Mouse (Mus musculus) embryonic facial prominence, embryonic 12.5 days (tissue): ENCODE data around the gene Fam120c. TPM values are rescaled to one million over a fixed set of nuclear protein-coding genes. Genes with fewer than 3 reads are reported as not detected.
"Not testable (repeated sequence)": the region's sequence is repeated elsewhere in the genome, so short reads cannot be mapped to it uniquely, and the experiment has no call there.

ENCODE experiments used
- ATAC-seq: fragments of 200-750 bp; cut with Nextera tagmentation; 2 replicates; pipeline ENCODE4 v1.8.0; 2017; ENCODE audit not compliant: insufficient number of reproducible peaks, insufficient read depth, low FRiP score, low TSS enrichment
- H3K27ac ChIP-seq: fragments of 300-500 bp; sonication (generic); 2 replicates; pipeline ENCODE4 v1.5.1; 2016; ENCODE audit warnings: mild to moderate bottlenecking
- H3K27me3 ChIP-seq: fragments of 300-500 bp; sonication (generic); 2 replicates; pipeline ENCODE4 v1.6.1; 2016; ENCODE audit warnings: mild to moderate bottlenecking, moderate library complexity
- H3K36me3 ChIP-seq: fragments of 300-500 bp; sonication (generic); 2 replicates; pipeline ENCODE4 v1.6.1; 2016; ENCODE audit warnings: mild to moderate bottlenecking
- H3K4me1 ChIP-seq: fragments of 300-500 bp; sonication (generic); 2 replicates; pipeline ENCODE4 v1.6.1; 2016
- H3K4me2 ChIP-seq: fragments of 300-500 bp; sonication (generic); replicated peaks from 2 replicates; pipeline ENCODE4 v1.6.1; 2016; ENCODE audit warnings: mild to moderate bottlenecking, moderate library complexity
- H3K4me3 ChIP-seq: fragments of 300-500 bp; sonication (generic); 2 replicates; pipeline ENCODE4 v1.5.1; 2016; ENCODE audit warnings: mild to moderate bottlenecking
- H3K9ac ChIP-seq: fragments of 300-500 bp; sonication (generic); 2 replicates; pipeline ENCODE4 v1.6.1; 2016; ENCODE audit warnings: mild to moderate bottlenecking, moderate library complexity
- H3K9me3 ChIP-seq: fragments of 300-500 bp; sonication (generic); 2 replicates; pipeline ENCODE4 v1.6.1; 2016; ENCODE audit warnings: mild to moderate bottlenecking, moderate library complexity
- WGBS: fragments of 180-500 bp; shearing (Covaris S2); methylation state at CpG from one replicate; pipeline ENCODE4 v1.1.7; 2016; 5-methylcytosine and 5-hydroxymethylcytosine counted together
- polyA plus RNA-seq: library from polyadenylated mRNA; unstranded; fragments of >200 nt; fragmentation: Nextera tagmentation; extraction: Ambion mirVana; gene quantifications from 2 replicates; pipeline ENCODE4 v1.2.1, GENCODE M21; 2016

The Fam120c gene
- polyA plus RNA-seq, 1 experiment from 2014 or later: 3.3 TPM

DNA sequence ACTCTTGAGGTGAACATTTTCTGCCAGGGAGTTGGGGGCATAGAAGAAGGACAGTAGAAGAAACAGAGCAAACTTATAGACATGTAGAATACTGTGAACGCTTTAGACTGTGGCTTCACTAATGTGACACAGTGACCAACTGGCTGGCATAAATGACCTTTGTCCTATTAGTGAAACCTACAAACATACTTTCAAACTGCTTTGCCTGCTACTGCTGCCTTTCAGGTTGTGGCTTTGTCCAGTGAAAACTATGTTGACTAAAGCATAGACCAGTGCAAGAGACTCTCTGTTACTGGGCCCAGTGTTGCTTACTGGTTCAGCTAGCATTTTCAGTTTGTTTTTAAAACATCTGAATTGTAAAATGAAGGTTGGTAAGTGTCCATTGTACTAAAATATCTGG lies 100.2 kb downstream of the Fam120c start:
- 77% methylated on average over 1 of the region's 1 CpGs for WGBS
- Histone ChIP-seq H3K27ac (no peak overlapping the region), H3K9me3 (no peaks in the 10 kb centered on the region), H3K9ac (no peak overlapping the region), H3K4me2 (no peak overlapping the region), H3K4me1 (no peaks in the 10 kb centered on the region), H3K27me3 (no peaks in the 10 kb centered on the region), H3K4me3 (no peak overlapping the region), H3K36me3 (no peaks in the 10 kb centered on the region)
- no peak for ATAC-seq

DNA sequence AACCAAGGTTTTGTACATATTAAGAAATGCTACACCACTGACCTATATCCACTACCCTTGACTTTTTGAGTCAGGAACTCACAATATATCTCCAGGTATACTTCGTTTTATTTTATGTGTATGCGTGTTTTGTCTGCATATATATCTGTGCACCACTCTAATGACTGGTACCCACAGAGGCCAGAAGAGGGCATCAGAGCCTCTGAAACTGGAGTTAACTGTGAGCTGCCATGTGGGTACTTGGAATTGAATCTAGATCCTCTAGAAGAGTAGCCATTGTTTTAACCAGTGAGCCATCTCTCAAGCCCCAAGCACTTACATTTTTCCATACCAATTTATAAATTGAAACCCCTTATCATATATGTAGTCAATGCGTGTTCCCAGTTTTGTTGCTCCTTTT lies 144.2 kb downstream of the Fam120c start:
- 88% methylated on average over 3 of the region's 3 CpGs for WGBS
- Histone ChIP-seq H3K27me3 (no peaks in the 10 kb centered on the region), H3K36me3 (no peaks in the 10 kb centered on the region), H3K4me3 (no peak overlapping the region), H3K9me3 (no peaks in the 10 kb centered on the region), H3K9ac (no peak overlapping the region), H3K27ac (no peak overlapping the region), H3K4me1 (no peaks in the 10 kb centered on the region), H3K4me2 (no peak overlapping the region)
- no peak for ATAC-seq

DNA sequence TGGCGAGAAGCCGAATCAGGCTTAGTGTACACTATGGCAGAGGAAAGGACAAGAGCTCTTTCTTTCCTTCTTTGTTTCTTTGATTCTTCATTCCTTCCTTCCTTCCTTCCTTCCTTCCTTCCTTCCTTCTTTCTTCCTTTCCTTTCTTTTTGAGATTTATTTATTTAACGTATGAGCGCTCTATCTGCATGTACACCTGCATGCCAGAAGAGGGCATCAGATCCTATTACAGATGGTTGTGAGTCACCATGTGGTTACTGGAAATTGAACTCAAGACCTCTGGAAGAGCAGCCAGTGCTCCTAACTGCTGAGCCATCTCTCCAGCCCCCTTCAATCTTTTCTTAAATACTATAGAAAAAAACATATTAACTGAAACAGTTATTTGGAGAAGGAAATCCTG lies 149.3 kb downstream of the Fam120c start:
- H3K27me3 ChIP-seq, H3K4me2 ChIP-seq, ATAC-seq, H3K9me3 ChIP-seq, H3K27ac ChIP-seq, H3K36me3 ChIP-seq, H3K4me1 ChIP-seq, H3K4me3 ChIP-seq, H3K9ac ChIP-seq: not testable (repeated sequence)
- 91% methylated on average over 4 of the region's 4 CpGs for WGBS

DNA sequence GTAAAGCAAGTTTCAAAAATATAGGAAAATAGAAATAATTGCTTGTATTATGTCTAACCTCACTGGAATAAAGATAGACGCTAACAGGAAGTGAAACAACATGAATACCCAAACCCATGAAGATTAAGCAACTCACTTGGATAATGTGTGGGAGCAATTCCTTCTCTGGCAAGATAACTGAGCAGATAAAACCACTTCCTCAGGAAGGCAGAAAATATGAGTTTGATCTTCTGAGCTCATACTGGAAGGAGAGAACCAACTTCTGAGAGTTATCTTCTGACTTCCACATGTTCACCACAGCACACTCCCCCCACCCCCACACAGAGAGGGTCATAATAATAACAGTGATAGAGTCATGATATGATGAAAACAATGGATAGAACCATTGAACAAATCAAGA lies 152.6 kb downstream of the Fam120c start:
- no peak overlapping the region for H3K4me3 ChIP-seq
- 81% methylated on average over 1 of the region's 1 CpGs for WGBS
- no peaks in the 10 kb centered on the region for H3K9me3 ChIP-seq
- H3K9ac ChIP-seq: no peak overlapping the region
- no peak overlapping the region for H3K4me2 ChIP-seq
- no peaks in the 10 kb centered on the region for H3K27me3 ChIP-seq
- no peaks in the 10 kb centered on the region for H3K4me1 ChIP-seq
- H3K27ac ChIP-seq: no peak overlapping the region
- ATAC-seq: no peak
- no peaks in the 10 kb centered on the region for H3K36me3 ChIP-seq

DNA sequence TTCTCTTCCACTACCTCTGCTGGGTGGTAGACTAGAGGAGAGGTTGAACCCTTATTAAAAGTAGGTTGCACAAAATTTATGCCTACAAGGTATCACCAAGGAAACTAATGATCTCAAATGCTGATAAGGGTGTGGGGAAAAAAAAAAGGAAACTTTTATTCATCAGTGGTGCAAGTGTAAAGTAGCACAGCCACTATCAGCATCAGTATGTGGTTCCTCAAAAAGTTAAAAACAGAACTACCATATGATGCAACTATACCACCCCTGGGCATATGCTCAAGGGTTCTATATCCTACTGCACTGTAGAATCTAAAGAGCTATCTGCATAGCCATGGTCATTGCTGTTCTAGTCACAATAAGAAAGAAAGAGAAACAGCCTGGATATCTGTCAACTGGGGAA lies 164.6 kb downstream of the Fam120c start:
- Histone ChIP-seq H3K27me3 (no peaks in the 10 kb centered on the region), H3K4me1 (no peaks in the 10 kb centered on the region), H3K9me3 (no peaks in the 10 kb centered on the region), H3K4me3 (no peak overlapping the region), H3K27ac (no peak overlapping the region), H3K4me2 (no peak overlapping the region), H3K36me3 (no peaks in the 10 kb centered on the region), H3K9ac (no peak overlapping the region)
- no peak for ATAC-seq

DNA sequence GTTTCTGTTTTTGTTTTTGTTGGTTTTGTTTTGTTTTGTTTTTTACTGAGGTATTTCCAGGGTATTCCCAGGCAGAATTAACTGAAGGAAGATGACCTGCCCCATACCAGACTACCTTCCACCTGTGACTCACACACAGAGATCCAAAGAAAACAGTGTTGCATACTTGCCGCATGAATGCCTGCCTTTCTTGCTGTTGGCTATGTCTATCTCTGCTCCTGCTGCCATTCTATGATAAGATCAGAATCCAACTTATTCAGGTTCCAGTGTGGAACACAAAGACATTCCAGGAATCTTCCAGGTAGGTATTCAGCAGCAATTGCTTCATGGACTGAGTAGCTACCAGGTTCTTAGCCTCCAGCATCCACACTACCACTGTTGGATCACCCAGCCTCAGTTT lies 165.9 kb downstream of the Fam120c start:
- no peak for ATAC-seq
- H3K9ac ChIP-seq: no peak overlapping the region
- no peak overlapping the region for H3K27ac ChIP-seq
- H3K4me3 ChIP-seq: no peak overlapping the region
- no peaks in the 10 kb centered on the region for H3K9me3 ChIP-seq
- H3K4me2 ChIP-seq: no peak overlapping the region
- H3K36me3 ChIP-seq: no peaks in the 10 kb centered on the region
- H3K4me1 ChIP-seq: no peaks in the 10 kb centered on the region
- WGBS: 92% methylated on average over 1 of the region's 1 CpGs
- no peaks in the 10 kb centered on the region for H3K27me3 ChIP-seq

DNA sequence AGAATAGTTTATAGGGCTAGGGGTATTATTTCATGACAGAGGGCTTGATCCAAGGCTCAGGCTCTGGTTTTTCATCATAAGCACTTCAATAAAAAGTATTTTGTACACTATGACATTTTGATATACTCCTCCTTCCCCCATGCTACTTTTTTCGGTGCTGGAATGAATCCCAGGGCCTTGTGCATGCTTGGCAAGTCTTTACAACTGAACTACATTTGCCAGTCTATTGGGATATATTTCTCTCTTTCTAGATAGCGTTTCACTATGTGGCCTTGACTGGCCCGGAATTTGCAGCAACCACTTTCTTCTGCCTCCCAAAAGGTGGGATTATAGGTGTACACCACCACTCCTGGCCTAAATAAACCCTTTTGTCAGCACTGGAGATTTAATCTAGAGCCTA lies 169.1 kb downstream of the Fam120c start:
- WGBS: 70% methylated on average over 3 of the region's 3 CpGs
- H3K4me2 ChIP-seq: no peak overlapping the region
- H3K27ac ChIP-seq: no peak overlapping the region
- no peaks in the 10 kb centered on the region for H3K36me3 ChIP-seq
- ATAC-seq: no peak
- no peak overlapping the region for H3K9ac ChIP-seq
- no peaks in the 10 kb centered on the region for H3K9me3 ChIP-seq
- H3K27me3 ChIP-seq: no peaks in the 10 kb centered on the region
- H3K4me3 ChIP-seq: no peak overlapping the region
- no peaks in the 10 kb centered on the region for H3K4me1 ChIP-seq

DNA sequence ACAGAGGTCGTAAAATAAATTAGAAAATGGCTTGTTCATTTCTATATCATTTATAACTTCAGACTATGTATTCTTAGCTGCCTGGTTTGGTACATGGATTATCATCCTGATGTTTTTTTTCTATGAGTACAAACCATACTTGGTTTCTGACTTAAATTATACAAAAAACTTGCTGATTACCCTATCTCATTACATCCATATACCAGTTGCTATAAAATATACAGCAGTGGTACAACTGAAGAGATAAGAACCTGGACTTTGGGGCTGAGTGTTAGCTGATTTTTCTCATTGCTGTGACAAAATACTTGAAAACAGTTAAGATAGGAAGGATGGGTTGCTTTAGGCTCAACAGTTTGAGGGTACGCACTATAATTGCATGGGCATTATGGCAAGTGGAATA lies 169.7 kb downstream of the Fam120c start:
- H3K36me3 ChIP-seq: no peaks in the 10 kb centered on the region
- WGBS: 91% methylated on average over 2 of the region's 2 CpGs
- H3K9ac ChIP-seq: no peak overlapping the region
- H3K4me1 ChIP-seq: no peaks in the 10 kb centered on the region
- H3K27ac ChIP-seq: no peak overlapping the region
- H3K27me3 ChIP-seq: no peaks in the 10 kb centered on the region
- no peak for ATAC-seq
- no peak overlapping the region for H3K4me2 ChIP-seq
- no peak overlapping the region for H3K4me3 ChIP-seq
- no peaks in the 10 kb centered on the region for H3K9me3 ChIP-seq

DNA sequence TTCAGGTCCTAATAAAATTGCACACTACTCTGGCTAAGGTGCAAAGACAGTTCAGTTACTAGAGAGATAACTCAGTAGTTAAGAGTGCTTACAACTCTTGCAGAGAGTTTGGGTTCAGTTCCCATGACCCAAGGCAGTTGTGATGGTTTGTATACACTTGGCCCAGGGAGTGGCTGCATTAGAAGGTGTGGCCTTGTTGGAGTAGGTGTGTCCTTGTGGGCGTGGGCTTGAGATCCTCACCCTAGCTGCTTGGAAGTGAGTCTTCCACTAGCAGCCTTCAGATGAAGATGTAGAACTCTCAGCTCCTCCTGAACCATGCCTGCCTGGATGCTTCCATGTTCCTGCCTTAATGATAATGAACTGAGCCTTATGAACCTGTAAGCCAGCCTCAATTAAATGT lies 174.2 kb downstream of the Fam120c start:
- 0 out of 2 replicates have a peak, but pooled peaks cover 8% of the 10 kb centered on the region for H3K27me3 ChIP-seq

DNA sequence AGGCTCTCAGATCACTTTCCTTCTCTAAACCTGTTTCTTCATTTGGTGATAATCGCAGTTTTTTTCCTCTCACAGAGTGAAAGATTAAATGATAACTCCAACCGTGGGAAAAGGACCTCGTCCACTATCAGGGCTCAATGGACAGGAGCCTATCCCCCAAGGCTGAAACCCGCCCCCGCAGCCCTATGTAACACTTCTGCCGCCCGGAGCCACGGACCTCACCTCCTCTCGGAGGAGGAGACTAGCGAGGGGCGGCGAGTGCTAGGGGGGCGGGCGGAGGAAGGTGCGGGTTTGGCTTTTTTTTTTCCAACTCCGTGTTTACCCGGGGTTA lies 176.1 kb downstream of the Fam120c start:
- no peak overlapping the region for H3K9ac ChIP-seq
- H3K36me3 ChIP-seq: no peaks in the 10 kb centered on the region
- peak overlapping the region; percentile 79 for H3K27ac ChIP-seq
- peak overlapping the region; percentile 28 for H3K4me2 ChIP-seq
- no peak for ATAC-seq
- 21% methylated on average over 17 of the region's 17 CpGs for WGBS
- H3K27me3 ChIP-seq: 0 out of 2 replicates have a peak, but pooled peaks cover 8% of the 10 kb centered on the region
- no peaks in the 10 kb centered on the region for H3K4me1 ChIP-seq
- H3K9me3 ChIP-seq: no peaks in the 10 kb centered on the region
- H3K4me3 ChIP-seq: peak overlapping the region; percentile 52

More for the DNA sequence above, 174.2 kb downstream of the Fam120c start:
- Histone ChIP-seq H3K9ac (no peak overlapping the region), H3K4me3 (no peak overlapping the region), H3K9me3 (no peaks in the 10 kb centered on the region), H3K4me1 (no peaks in the 10 kb centered on the region), H3K27ac (no peak overlapping the region), H3K36me3 (no peaks in the 10 kb centered on the region), H3K4me2 (no peak overlapping the region)
- no peak for ATAC-seq
- WGBS: 76% methylated on average over 1 of the region's 1 CpGs

DNA sequence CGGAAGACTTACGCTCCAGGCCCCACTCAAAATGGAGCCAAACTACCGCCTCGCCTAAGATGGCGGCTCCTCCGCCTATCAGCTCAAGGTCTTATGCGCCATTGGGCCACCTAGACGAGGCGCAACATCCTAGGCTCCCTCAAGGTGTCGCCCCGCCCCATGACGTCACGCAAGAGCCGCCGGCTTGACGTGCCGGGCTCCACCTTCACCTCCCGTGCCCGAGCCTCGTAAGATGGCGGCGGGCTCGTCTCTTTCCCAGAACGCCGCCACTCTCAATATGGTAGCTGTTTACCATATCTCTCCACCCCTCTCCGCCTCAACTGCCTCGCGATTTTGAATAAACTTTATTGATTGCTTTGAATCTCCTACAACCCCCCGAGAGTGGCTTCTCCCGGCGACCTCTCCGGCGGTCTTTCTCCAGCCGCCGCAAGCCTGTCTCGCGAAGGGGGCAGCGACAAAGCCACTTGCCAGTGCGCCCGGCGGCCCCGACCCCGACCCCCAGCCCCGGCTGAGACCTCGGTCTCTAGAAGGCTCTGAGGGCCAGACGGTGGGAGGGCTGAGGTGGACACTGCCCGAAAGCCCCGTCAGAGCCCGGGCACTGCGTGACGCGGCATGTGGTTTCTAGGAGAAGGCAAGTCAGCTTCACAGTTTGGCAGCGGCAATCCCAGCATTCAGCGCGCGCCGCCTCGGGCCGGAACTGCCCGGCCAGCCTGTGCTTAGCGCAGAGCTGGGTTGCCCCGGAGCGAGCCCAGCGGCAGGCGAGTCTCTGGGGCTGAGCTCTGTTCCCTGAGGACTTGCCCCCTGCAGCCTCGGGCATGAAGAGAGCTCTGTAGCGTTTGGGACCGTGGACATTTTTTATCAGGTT lies 176.7 kb downstream of the Fam120c start, which contains the start of gene Phf8:
Phf8 (plus strand) TSS at position 215 of the 865 bp plus-strand sequence.
- Histone ChIP-seq H3K27me3 (0 out of 2 replicates have a peak, but pooled peaks cover 8% of the 10 kb centered on the region), H3K36me3 (no peaks in the 10 kb centered on the region), H3K9me3 (no peaks in the 10 kb centered on the region), H3K4me2 (peak within 1 kb of the TSS; percentile 59), H3K27ac (peak within 1 kb of the TSS; percentile 95), H3K4me3 (peak within 1 kb of the TSS; percentile 52), H3K9ac (peak within 1 kb of the TSS; percentile 61), H3K4me1 (no peaks in the 10 kb centered on the region)
- 23% methylated on average over 68 of the region's 68 CpGs for WGBS
- ATAC-seq: peak; percentile 94
